Mouse (Mus musculus) kidney, adult 10 weeks (tissue): Measurements from ENCODE around the gene Ddx42. TPM values are rescaled to one million over a fixed set of nuclear protein-coding genes. Genes with fewer than 3 reads are reported as not detected.

ENCODE experiments used
- polyA plus RNA-seq: library from polyadenylated mRNA; stranded (reverse); fragments of 350-450 nt; fragmentation: Illumina TruSeq; extraction: RNeasy Lipid Tissue Mini Kit (QIAGEN cat#74804); gene quantifications from one replicate; pipeline ENCODE4 v1.2.3, GENCODE M21; 2014; ENCODE audit warnings: low read depth, low replicate concordance

The Ddx42 gene
- 35.0 TPM for polyA plus RNA-seq

GRCm38 (mm10) chr11:106216730-106217490 is at the start of gene Ddx42:
Gene Ddx42 (plus strand): TSS chr11:106216926.

GRCm38 (mm10) chr11:106202123-106202465 is 14.6 kb upstream of the Ddx42 start, which contains the start of gene Strada:
Gene Strada (minus strand): TSS chr11:106202168.

GRCm38 (mm10) chr11:106215927-106216729 is 598 bp upstream of the Ddx42 start, which contains the start of gene Ccdc47:
Gene Ccdc47 (minus strand): TSS chr11:106216344.

GRCm38 (mm10) chr11:106255685-106256451 is 39.1 kb downstream of the Ddx42 start, which contains the start of the genes Ftsj3 and Psmc5:
Gene Ftsj3 (minus strand): TSS chr11:106256079.
Gene Psmc5 (plus strand): TSS chr11:106256154.

GRCm38 (mm10) chr11:106272644-106273310 is 56.1 kb downstream of the Ddx42 start, which contains the start of gene Smarcd2:
Gene Smarcd2 (minus strand): TSS chr11:106272972.

GRCm38 (mm10) chr11:106276454-106276853 is 59.7 kb downstream of the Ddx42 start, which contains the start of gene Tcam1:
Gene Tcam1 (plus strand): TSS chr11:106276672.

Other genes with a start within 250 kb of the Ddx42 start
- gene Ace, start 249.0 kb upstream of the Ddx42 start, polyA plus RNA-seq, result 50.4 TPM
- gene Ace3, start 222.3 kb upstream of the Ddx42 start, polyA plus RNA-seq, result not detected
- not detected for gene Kcnh6, start 208.8 kb upstream of the Ddx42 start, polyA plus RNA-seq
- gene Dcaf7, start 180.1 kb upstream of the Ddx42 start, polyA plus RNA-seq, result 26.0 TPM
- 13.6 TPM for gene Taco1, start 150.9 kb upstream of the Ddx42 start, polyA plus RNA-seq
- 8.2 TPM for gene Map3k3, start 132.3 kb upstream of the Ddx42 start, polyA plus RNA-seq
- gene Gm10840, start 56.1 kb upstream of the Ddx42 start, polyA plus RNA-seq, result not detected
- 2.9 TPM for gene Limd2, start 56.1 kb upstream of the Ddx42 start, polyA plus RNA-seq
- 9.5 TPM for gene Strada, start 14.8 kb upstream of the Ddx42 start, polyA plus RNA-seq
- gene Ccdc47, start 582 bp upstream of the Ddx42 start, polyA plus RNA-seq, result 171 TPM
- gene Ftsj3, start 39.2 kb downstream of the Ddx42 start, polyA plus RNA-seq, result 14.3 TPM
- 30.8 TPM for gene Psmc5, start 39.2 kb downstream of the Ddx42 start, polyA plus RNA-seq
- gene Smarcd2, start 56.0 kb downstream of the Ddx42 start, polyA plus RNA-seq, result 5.1 TPM
- not detected for gene Tcam1, start 59.7 kb downstream of the Ddx42 start, polyA plus RNA-seq
- not detected for gene Gh, start 84.9 kb downstream of the Ddx42 start, polyA plus RNA-seq
- 0.53 TPM for gene Cd79b, start 97.8 kb downstream of the Ddx42 start, polyA plus RNA-seq
- not detected for gene Scn4a, start 136.4 kb downstream of the Ddx42 start, polyA plus RNA-seq
- gene Prr29, start 148.5 kb downstream of the Ddx42 start, polyA plus RNA-seq, result not detected
- gene Icam2, start 171.1 kb downstream of the Ddx42 start, polyA plus RNA-seq, result 1.4 TPM